Mouse (Mus musculus) layer of hippocampus, adult 11-12 months (tissue): ENCODE results near the gene Ank2.

Experiments used
- DNase-seq: peaks from one replicate; pipeline ENCODE4 v3.0.0; 2022; ENCODE audit warnings: low spot score

Gene Ank2

GRCm38 (mm10) chr3:127123376-127123775, 375.8 kb downstream of the Ank2 start:
- no peak for DNase-seq

DNA sequence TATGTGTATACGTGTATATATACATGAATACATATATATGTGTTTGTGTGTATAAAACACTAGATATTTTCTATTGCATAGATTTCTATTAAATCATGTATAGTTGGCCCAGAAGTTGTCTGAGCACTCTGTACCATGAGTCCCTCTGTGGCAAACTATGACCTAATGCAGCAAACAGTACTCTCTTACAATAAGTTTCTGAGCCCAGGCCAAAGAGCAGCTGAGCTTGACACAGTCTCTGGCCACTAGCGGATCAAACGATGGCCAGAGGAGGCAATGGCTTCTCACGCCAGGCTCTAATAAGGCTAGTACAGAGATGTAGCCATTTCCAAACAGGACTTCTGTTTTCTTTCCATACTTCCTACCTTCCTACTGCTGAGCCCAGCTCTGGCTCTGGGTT, 380.4 kb downstream of the Ank2 start:
- DNase-seq = peak; percentile 50

GRCm38 (mm10) chr3:127116226-127116625, 382.9 kb downstream of the Ank2 start:
- no peak for DNase-seq

- DNase-seq = no peak
Measured at GRCm38 (mm10) chr3:127113238-127113637, 385.9 kb downstream of the Ank2 start.

DNA sequence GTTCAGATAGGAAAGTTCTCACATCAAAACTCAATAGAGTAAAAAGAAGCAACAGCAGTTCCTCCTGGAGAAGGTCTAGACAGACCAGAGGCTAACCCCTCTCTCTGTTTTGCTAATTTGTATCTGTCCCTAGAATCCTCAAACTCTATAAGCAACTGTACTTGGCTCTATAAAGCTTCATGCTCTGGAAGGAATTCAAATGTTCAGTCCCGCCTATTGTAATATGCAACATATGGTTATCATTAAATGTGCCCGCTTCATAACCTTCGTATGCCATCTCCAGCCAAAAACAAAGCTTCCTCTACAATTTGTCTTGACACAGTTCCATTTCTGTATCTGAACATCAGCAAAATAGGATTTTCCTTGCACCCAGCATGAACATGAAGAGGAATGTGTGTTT, 389.7 kb downstream of the Ank2 start:
- no peak for DNase-seq

- DNase-seq = no peak
Measured at GRCm38 (mm10) chr3:127108481-127108880, 390.7 kb downstream of the Ank2 start.

- peak; percentile 30 for DNase-seq
Measured at GRCm38 (mm10) chr3:127107281-127107680, 391.9 kb downstream of the Ank2 start.

DNA sequence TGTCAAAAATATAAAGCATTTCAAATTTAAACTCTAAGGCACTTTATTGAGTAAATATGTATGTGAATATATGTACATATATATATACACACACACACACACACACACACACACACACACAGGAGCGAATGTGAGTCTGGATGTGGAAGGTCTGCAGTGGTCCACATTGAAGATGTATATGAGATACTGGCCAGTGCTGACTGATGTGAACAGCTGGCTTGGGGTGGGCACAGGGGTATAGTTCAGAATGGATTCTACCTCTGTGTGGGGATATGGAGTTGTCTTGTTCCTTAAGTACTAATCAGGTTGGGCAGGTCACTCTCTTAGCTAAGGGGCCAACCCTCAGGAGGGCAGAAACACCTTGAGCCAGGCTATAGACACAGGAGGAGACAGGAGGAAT, 397.8 kb downstream of the Ank2 start:
- no peak for DNase-seq

DNA sequence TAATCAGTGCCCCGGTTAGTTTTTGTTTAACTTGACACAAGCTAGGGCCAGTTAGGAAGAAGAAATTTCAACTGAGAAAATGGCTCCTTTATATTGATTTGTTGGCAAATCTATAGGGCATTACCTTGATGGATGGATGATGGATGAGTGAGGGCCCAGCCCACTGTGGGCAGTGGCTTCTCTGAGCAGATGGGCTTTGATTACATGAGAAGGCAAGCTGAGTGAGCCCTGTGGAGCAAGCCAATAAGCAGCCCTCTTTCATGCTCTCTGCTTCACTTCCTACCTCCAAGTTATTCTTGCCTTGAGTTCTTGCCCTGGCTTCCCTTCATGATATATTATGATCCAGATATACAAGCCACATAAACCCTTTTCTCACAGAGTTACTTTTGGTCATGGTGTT, 401.4 kb downstream of the Ank2 start:
- DNase-seq = no peak

DNA sequence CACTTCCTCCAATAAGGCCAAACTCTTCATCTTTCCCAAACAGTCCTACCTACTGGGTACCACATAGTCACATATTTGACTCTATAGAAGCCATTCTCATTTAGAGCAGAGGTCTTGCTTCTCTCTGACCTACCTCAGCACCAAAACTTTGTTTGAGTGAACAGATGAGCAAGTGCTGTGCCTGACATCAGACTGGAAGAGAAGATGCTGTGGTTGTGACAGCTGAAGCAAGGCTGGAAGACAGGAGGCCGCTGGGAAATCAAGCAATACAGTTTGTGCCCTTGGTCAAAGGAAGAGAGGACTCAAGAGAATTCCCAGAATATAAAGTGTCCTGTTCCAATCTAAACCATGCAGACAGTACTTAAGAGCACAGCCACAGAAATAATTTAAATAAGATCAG, 402.0 kb downstream of the Ank2 start:
- DNase-seq = no peak

DNA sequence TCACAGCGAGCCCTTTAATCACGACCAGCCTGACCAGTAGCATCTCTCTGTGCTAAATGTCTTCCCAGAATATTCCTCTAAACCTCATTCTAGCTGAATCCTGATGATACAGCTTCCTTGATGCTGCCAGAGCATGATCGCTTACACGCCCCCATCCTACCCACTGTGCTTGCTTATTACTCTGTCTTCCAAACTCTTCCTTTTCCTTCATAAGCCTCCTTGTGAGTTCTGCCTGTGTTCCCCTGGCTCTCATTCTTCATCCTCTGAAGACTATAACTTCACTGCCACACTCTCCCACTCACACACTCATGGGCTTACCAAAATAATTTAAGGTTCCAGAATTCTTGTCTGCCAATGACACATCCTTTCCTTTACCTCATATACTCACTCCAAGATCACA, 405.5 kb downstream of the Ank2 start:
- no peak for DNase-seq

GRCm38 (mm10) chr3:127087574-127087973, 411.6 kb downstream of the Ank2 start:
- no peak for DNase-seq

- DNase-seq = no peak
Measured at GRCm38 (mm10) chr3:127086834-127087506, 412.2 kb downstream of the Ank2 start.

- DNase-seq = no peak
Measured at GRCm38 (mm10) chr3:127077369-127077768, 421.8 kb downstream of the Ank2 start.

- DNase-seq = no peak
Measured at GRCm38 (mm10) chr3:127075531-127076280, 423.4 kb downstream of the Ank2 start.

GRCm38 (mm10) chr3:127071471-127071870, 427.7 kb downstream of the Ank2 start:
- DNase-seq = peak; percentile 65

- DNase-seq = no peak
Measured at GRCm38 (mm10) chr3:127063654-127064386, 435.3 kb downstream of the Ank2 start.

DNA sequence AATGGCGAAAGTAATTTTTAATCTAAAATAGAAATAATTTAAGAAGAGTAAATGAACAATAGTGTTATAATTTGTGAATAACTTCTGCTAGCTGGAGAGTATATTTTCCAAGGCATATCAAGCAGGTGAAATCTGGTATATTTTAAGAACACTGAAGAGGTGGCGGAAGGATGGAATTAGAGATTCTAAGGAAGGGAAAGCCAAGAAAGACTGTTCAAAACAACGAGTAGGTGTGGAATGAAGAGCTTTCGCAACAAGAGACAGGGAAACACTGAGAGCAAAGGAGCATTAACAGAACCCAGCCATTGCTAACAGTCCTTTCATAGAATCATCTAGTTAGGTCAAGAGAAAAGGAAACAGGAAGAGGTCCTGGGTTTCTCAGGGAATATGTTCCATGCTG, 439.5 kb downstream of the Ank2 start:
- no peak for DNase-seq

DNA sequence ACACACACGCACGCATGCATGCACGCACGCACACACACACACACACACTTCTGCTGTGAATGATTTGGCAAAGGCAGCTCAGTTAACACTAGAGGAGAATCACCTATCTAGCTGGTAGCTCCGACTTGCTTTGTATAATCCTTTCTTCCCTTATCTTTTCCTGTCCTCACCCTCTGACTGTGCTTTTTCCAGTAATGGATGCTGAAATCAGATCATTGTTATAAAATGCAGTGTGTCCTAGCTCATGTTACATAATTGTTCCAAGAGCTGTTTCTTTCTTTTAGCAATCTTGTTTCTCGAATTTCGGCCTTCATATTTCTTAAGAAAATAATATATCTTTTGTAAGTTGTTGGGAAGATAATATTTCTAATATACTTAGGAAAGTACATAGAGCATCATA, 457.9 kb downstream of the Ank2 start:
- no peak for DNase-seq

- DNase-seq = no peak
Measured at GRCm38 (mm10) chr3:127038570-127038969, 460.6 kb downstream of the Ank2 start.

DNA sequence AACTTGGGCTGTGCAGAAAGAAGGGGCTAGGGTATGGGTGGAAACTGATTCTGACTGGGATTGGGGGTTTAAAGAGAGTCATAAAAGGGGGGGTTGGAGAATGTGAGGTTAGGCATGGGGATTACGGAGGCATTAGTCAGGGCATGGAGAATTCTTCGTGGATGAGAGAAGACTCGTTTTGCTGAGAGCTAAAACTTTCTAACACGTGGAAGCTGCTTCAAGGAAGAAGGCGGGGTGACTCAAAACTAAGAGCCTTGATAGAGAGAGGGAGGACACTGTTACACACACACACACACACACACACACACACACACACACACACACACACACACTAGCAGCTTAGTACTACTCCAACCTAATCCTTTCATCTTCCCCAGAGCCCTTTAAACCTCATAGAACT, 463.0 kb downstream of the Ank2 start:
- DNase-seq = no peak

DNA sequence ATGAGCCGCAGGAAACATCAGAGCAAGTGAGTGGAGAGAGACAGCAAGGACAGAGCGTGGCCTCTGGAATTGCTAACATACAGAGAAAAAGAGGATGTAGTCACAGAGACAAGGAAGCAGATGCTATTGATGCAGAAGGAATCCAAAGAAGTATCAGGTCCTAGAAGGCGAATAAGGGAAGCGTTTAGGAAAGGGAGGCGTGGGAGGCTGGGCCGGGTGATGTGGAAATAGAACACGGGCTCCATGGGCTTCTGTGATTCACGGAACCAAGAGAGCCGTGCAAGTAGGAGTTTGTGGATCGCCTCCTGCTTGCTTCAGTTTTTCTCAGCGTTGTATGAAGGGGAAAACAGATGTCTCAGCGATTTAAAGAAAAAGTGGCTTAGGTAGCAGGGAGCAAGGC, 463.6 kb downstream of the Ank2 start:
- DNase-seq = peak; percentile 73

DNA sequence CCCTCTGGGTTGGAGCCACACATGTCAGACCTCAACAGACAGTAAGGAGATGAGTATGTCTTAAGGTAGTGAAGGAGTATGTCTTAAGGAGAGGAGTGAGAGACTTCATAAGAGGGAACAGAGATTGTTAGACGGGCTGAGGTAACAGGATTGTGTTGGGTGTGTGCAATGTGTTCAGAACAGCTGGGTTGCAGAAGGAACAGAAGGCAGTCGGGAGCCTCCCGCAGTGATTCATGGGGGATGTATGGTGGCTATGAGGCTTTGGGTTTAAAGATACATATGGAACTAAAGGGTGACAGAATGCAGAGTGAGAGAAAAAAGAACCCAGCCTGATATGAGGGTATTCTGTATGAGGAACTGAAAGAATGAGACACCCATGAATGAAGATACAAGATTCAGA, 464.2 kb downstream of the Ank2 start:
- DNase-seq = no peak
